Mouse (Mus musculus) frontal cortex, postnatal 14 days (tissue): ENCODE measurements around the gene Apom.

Experiments
- DNase-seq, 2 experiments: peaks; one replicate each; pipeline ENCODE4 v3.0.0; 2022; ENCODE audit warnings: low spot score in 2 of 2

The Apom gene

GRCm38 (mm10) chr17:35158850-35159593, 27.2 kb upstream of the Apom start:
- DNase-seq = no peak

DNA sequence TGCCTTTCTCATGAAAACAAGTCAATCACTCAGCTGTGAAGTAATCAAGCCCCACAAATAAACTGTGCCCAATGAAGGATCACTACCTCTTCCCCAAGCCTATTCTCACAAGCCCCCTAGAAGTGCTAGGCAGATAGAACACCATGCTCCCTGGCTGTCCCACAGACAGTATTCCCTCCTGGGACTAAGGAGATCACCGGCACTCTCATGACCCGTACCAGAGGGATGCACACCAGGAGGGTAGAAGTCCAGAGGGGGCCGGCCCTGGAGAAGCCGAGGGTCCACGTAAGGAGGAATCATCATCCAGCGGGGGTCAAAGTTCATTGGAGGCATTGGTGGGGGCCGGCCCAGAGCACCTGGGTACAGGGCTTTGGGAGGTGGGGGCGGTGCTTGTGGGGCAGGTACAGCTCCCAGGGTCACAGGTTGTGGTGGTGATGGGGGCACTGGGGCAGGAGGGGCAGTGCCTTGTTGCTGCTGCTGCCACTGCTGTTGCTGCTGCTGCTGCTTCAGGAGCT, 25.9 kb upstream of the Apom start:
- DNase-seq = no peak

DNA sequence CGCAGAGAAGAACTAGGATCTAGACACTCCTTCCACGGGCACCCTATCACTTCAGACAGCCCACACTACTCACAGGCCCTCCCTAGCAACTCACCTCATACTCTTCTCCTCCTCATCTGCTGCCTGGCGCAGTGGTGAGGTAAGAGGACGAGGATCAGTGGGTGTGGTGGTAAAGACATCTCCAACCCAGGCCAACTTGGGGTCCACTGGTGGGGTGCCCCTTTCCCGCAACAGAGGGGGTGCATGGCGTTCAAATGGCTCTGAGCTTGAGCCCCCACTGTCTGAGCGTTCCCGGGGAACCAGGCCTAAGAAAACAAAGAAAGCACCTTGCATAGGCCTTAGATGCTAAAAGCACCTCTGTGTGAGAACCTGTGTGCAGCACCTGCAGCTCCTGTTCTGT, 25.4 kb upstream of the Apom start:
- DNase-seq = no peak

DNA sequence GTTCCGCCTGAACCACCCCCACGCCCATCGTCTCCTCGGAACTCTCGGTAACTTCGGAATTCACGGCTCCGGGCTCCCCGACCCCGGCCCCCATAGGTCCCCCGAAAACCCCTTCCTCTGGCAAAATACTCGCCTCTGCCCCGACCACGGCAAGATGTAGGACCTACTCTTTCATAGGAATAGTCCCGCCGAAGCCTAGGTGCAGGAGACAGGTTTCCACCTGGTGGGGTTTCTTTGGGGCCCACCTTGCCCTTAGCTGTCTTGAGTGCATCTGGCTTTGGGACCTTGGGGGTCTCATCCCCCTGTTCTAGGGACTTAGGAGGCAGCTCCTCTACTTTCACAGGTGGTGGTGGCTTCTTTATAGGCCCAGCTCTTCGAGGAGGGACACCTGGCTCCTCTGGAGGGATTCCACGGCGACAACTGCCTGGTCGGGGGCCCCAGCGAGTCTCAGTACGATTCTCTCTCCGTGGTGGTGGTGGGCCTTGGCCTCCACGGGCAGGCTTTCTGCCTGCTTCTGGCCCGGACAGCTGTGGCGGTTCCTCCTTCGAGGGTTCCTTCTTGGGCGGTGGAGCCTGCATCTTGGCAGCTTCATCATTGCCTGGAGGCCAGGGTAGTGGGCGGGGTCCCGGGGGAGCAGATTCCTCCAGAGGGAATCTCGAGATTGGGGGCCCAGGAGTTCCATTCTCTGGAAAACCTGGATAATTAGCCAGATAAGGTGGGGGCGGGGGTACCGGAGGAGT, 24.8 kb upstream of the Apom start:
- DNase-seq = no peak

- no peak for DNase-seq
These were observed 23.6 kb upstream of the Apom start for GRCm38 (mm10) chr17:35155451-35155850.

DNA sequence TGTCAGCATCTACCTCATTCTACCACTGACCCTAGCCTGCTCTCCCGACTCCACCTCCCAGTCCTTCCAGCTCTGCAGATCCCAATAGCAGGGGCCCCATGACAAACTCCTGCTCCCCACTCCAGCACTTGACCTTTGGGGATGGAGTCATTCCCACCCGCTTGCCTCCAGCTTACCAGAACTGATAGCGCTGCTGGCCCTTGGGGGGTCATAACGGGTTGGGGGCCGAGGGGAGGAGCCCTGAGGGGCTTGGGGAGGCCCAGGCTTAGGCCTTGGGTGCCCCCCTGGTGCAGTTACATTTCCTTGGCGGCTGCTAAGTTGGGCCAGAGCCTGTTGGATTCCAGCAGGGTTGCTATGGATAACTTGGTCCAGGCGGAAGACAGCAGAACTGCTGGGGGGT, 22.8 kb upstream of the Apom start:
- no peak for DNase-seq

DNA sequence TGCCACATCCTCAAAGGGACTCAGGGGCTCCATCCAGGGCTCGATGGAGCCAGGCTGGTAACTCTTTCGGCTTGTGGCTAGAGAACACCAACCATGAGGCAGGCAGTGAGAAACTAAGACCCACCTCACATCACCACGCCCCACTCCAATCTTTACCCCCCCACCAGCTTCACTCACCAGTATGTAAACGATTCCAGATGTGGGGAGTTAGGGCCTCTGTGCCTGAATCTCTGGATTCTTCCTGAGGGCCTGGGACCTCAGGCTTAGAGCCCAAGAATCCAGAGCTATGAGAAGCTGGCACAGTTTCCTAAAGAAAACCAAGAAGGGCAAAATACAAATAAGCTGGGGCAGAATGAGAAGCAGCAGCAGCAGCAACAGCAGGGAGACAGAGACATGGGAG, 22.1 kb upstream of the Apom start:
- no peak for DNase-seq

DNA sequence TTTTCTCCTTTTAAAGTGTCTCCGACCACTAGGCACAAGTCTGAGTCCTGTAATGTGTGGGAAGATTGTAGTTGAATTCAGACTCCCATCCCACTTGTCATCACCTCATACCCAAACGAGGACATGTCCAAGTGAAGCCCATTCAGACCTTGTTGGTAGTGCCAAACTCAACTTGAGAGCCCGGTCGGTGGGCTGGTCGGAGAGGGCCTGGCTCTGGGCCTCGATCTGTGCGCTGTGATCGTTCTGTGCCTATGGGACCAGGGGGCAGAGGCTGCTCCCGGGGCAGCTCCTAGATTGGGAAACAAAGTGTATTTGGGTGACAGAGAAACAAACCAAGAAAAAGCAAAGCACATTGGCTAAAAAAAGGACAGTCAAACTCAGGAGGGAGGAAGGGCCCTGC, 21.2 kb upstream of the Apom start:
- no peak for DNase-seq

DNA sequence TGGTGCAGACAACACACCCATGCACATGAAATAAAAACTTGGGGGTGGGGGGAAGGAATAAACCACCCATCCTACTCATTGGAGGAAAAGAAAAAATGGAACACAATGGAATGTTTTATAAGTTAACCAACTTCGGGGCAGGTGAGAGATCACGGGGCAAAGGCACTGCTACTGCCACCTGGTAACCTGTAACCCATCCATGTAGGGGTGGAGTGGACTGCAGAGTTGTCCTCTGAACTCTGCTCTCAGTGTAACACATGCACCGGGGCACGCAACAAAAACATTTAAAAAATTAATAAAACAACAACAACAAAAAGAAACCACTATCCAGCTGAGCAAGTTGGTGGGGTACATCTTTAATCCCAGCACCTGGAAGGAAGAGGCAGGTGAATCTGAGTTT, 20.3 kb upstream of the Apom start:
- DNase-seq = no peak

GRCm38 (mm10) chr17:35147922-35148639, 16.2 kb upstream of the Apom start:
- DNase-seq = no peak

GRCm38 (mm10) chr17:35147348-35147747, 15.5 kb upstream of the Apom start:
- DNase-seq = no peak

DNA sequence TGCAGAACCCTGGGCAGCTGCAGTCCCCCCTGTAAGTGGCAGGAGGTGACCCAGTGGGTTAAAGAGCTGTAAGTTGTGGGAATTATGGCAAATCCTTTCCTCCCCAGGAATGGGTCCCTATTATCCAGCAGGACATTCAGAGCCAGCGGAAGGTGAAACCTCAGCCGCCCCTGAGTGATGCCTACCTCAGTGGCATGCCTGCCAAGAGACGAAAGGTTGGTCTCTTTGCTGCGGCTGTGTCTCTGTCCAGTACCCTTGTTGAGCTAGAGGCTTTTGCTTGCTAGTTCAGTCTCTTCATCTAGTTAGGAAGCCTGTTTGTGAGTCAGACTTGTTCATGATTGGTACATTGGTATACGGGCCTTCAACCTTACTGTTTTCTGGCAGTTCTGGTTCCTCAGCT, 14.3 kb upstream of the Apom start:
- no peak for DNase-seq

DNA sequence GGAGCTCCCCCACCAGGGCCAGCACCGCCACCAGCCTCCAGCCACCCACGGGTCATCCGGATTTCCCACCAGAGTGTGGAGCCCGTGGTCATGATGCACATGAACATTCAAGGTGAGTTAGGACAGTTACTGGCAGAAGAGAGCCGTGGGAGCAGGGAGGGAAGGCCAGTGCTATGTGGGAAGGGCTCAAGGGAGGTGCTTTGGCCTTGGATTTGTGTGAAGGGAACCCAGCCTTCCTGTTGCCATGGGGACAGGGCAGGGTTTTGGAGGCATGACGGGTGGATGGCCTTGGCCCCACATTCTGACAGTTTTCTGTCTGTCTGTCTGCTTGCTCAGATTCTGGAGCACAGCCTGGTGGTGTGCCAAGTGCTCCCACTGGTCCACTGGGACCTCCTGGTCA, 10.1 kb upstream of the Apom start:
- no peak for DNase-seq

GRCm38 (mm10) chr17:35140490-35140996, 8.7 kb upstream of the Apom start:
- no peak for DNase-seq

- no peak for DNase-seq
These were observed 7.4 kb upstream of the Apom start for GRCm38 (mm10) chr17:35139269-35139668.

DNA sequence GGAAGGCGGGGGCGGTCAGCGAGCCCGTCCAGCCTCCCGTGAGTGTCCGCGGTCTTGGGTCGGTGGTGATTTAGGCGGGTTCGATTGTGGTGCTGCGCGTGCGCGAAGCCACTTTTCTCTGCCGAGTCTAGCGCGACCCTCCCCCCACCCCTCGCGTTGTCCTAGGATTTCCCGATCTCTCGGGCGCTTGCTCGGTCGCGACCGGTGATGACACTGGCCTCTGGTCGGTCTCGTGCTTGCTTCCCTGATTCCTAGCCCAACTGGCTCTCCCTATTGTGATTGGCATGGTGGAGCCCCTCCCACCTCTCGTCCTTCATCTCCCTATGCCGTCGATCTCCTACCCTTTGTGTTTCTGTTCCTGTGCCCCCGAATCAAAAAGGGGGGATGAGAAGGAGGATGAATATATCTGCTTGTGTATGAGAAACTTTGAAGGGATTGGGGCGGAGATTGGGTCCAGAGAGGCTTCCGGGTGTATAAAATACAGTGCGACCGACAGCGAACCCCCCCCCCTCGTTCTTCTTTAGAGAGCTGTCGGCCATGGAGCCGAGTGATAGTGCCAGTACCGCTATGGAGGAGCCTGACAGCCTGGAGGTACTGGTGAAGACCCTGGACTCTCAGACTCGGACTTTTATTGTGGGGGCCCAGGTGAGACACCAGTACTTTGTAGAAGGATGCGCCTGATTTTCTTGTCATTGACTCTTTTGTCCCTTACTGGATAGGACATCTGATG, 3.9 kb upstream of the Apom start:
- DNase-seq = no peak

DNA sequence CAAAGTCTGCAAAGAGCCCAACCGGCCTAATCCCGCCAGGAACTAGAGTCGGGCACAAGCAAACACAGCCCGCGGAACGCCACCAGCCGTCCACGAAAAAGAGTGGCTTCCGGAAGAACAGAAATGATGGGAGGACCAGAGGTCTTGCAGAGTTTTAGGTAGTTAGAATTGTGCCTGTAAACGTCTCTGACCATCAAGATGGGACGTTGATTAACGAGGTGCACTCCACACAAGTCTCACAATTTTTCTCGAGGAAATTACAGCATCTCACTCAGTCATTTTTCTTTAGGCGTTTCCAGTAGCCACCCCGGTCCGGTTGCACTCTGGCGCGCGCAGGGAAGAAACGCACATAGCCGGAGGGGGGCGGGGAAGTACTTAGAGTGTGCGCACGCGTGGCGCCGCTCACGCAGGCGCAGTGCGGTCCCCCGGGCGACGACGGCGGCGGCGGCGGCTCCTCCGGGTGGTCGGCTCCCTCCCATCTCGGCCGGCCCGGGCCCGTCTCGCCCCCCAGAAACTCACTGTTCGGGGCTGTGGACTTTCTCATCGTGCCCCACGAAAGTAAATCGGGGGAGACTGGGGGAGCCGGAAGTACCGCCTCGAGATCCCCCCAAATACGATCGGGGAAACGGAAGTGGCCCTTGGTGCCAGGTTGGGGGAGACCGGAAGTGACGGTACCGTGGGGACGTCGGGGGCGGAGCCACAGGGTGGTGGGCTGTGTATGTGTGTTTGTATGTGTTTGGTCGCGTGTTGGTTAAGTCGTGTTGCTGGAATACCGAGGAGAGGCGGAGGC, 3.1 kb upstream of the Apom start, which contains the start of gene Bag6:
TSS of gene Bag6 (plus strand) at position 378 of the 790 bp plus-strand sequence.
- peak; percentile 90 to 92 for DNase-seq

DNA sequence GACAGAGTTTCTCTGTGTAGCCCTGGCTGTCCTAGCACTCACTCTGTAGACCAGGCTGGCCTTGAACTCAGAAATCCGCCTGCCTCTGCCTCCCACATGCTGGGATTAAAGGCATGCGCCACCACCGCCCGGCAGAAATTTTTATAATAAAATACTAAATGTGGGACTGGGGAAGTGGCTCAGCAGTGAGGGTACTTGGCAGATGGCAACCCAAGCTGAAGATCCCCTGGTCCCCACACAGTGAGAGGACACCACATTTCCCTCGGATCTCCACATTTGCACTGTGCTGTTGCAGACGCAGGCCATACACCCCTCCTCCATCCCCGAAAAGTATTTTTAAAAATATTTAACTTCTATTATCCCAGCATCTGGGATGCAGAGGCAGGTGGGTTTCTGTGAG, 1.7 kb upstream of the Apom start:
- DNase-seq = no peak

DNA sequence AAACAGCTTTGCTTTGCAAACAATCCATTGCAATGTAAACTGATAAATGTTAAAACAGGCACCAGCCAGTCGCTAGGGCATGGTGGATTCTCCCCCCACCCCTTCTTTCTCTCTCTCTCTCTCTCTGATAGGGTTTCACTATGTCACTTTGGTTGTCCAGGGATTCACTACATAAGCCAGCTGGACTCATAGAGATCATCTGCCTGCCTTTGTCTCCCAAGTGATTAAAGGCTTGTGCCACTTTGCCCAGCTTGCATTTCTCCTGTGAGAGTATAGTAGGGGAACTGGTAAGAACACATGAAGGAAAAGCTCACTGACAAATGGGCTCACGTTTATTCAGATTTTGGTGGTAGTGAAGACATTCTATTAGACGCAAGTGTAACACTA, 317 bp upstream of the Apom start:
- no peak for DNase-seq

GRCm38 (mm10) chr17:35131038-35131437, 812 bp downstream of the Apom start:
- no peak for DNase-seq

GRCm38 (mm10) chr17:35128996-35129395, 2.9 kb downstream of the Apom start:
- DNase-seq = no peak
